Mouse (Mus musculus): ENCODE results near the gene Wnt2b.

GRCm38 (mm10) chr3:104944894-104945293 is 16.8 kb downstream of the Wnt2b start:
- TF ChIP-seq GATA1 (IDR thresholded peaks at IDR 0.05; ENCODE audit: low read length), result no peak
- no peak for TF ChIP-seq TAL1 (IDR thresholded peaks at IDR 0.05; ENCODE audit: low read length)

Measured in erythroblast, embryonic 14.5 days (primary cell).